Mouse (Mus musculus): ENCODE measurements at regions not wholly inside any gene's neighbourhood (a gene's known extent, or its start where the extent isn't known, plus 50 kb on each side); places are given as distances from the start of the nearest gene placed in this dataset.

DNA sequence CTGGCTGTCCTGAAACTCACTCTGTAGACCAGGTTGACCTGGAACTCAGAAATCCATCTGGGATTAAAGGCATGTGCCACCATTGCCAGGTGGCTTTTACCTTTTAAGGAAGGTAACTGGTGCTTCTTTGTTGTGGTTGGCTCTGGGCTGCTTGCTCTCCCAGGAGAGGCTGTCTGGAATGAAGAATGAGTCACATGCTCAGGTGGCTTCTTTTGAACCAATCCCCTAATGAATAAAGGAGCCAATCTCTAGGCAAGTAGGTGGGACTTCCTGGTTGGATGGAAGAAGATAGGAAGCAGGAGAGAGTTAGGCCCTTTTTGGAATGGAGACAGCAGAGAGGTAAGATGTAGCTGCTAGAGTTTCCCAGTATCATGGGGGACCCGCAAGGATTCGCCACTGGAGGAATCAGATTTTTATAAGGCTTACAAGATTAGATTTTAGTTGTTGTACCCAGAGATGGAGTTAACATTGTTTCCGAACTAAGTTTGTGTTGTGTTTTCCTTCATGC lies 241.6 kb downstream of the Enc1 start:
- TF ChIP-seq CTCF (IDR thresholded peaks at IDR 0.05; ENCODE audit: borderline replicate concordance, insufficient read depth, low read length) (no peak), POLR2A (IDR thresholded peaks at IDR 0.05; ENCODE audit: low read depth, low read length) (no peak)
